Mouse (Mus musculus): ENCODE measurements around the gene Btbd10.

Gene Btbd10

DNA sequence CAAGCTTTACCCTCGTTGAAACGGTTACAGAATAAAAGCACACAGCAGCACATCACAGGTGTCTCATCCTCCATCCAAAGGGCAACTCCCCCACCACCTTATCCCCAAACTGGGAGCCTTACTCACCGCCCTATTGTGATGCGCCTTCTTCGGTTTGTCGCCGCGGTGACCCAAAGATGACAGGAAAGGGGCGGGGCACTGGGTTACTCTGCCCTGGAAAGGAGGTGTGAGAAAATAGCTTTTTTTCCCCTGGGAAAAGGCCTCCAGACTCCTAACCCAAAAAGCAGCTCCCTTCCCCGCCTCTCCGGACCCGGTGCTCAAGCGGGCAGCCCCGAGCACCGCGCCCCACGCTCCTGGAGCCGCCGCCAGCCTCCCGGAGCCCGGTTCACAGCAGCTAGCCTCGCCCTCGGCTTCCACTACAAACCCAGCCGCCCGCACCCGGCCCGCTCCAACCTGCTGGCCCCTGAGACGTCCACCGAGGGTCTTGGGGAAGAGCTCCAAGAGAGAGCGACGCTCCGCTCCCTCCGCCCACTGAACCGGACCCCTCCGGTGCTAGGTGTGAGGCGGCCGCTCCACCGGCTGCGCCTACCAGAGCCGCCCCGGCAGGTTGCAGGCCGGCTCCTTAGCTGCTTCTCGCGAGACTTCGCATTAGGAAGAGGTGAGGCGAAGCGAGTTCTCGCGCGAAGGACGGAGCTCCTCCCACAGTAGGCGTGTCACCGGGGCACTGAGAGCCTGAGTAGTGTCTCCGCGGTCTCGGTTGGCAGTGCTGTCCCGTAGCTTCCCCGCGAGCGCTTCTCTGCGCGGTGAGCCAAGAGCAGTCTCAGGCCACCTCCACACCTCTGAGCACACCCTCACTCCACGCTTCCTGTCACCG is at the start of gene Btbd10:
Btbd10 (minus strand) TSS at position 647 of the 874 bp plus-strand sequence.
- peak; percentile 98 to 99 for DNase-seq

DNA sequence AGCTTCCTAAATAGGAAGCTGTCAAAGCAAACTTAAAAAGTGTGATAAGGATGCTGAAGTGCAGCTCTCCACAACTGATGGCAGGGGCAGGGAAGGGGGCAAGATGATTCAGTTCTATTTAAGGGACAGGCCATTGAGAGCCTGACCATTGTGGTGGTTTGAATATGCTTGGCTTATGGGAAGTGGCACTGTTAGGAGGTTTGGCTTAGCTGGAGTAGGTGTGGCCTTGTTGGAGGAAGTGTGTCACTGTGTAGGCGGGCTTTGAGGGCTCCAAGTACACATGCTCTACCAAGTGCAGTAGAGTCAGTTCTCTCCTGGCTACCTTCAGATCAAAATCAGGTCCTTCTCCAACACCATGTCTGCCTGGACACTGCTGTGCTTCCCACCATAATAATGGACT is 47.3 kb upstream of the Btbd10 start:
- DNase-seq, result no peak

DNA sequence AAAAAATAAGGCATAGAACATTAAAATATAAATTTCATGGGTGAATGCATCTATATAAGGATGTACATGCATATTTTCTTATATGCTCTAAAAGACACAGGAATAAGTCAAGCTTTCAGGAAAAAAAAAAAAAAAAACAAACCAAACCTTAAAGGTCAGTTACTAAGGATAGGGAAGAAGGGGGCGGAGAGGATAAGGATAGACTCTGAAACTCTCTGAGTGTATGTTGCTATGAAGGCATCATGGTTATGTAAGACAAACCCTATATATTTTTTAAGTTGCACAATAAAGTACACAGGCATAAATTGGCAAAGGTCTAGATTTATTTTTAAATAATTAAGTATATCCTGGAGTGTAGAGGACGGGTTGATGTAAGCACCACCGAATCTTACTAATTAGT is 46.1 kb upstream of the Btbd10 start:
- no peak for DNase-seq

DNA sequence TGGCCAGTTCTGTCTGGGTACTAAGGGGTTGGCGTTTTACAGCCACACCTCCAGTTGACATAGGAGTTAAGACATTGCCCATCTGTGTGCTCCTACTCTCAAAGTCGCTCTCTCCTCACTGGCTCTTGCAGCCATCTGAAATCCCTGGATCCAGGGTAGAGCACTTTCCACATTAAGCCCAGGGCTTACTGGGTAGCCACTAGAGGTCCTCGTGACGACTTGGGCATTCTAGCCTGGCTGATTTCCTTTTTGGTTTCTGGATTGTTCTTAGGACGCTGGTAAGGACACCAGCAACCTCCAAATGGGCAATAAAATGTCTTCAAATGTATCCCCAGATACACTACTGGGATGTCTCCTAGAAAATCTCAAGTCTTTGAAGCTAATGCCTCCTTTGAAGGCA is 39.5 kb upstream of the Btbd10 start:
- DNase-seq, result no peak

GRCm38 (mm10) chr7:113398083-113398482 is 28.9 kb upstream of the Btbd10 start:
- no peak for DNase-seq

GRCm38 (mm10) chr7:113396661-113397060 is 27.5 kb upstream of the Btbd10 start:
- DNase-seq, result no peak

- no peak for DNase-seq
Observed at GRCm38 (mm10) chr7:113391619-113392018, 22.4 kb upstream of the Btbd10 start.

- DNase-seq, result no peak
Observed at GRCm38 (mm10) chr7:113388470-113388869, 19.3 kb upstream of the Btbd10 start, which contains the start of gene Pth. TSS of gene Pth (minus strand) at chr7:113388570.

- peak; percentile 89 to 91 for DNase-seq
Observed at GRCm38 (mm10) chr7:113377875-113378658, 8.9 kb upstream of the Btbd10 start.

- DNase-seq, result no peak
Observed at GRCm38 (mm10) chr7:113372682-113373081, 3.5 kb upstream of the Btbd10 start.

DNA sequence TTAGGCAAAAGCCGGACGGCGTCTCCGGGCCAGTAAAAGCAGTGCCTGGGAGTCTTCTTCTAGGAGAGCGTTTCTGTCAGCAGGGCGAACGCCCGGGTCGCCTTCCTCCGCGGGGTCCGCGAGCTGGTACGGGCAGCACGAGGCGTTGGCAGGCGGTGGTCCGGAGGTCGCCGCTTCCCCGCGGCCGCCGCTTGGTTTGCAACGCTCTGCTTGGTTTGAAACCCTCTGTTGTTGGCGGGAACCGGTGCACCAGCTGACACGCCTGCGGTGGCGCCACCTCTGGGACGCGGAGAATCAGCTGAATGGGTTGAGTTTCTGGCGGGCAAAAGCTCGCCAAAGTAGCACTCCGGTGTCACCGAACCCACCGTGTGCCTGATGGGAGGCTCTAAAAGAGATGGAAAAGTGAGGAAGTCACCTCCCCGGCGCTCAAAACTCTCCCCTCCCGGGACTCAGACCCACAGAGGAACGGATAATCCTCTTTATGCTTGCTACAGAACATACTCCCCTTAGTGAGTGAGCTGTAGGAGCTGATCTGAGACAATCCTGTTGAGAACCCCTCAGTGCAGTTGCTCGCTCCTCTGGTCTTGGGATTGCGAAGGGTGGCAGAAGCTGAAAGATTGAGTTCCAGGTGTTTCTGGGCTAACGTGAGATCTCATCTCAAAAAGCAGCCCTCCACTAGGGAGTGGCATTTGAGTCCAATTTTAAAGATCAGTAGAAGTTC is 588 bp upstream of the Btbd10 start:
- peak; percentile 79 to 81 for DNase-seq

DNA sequence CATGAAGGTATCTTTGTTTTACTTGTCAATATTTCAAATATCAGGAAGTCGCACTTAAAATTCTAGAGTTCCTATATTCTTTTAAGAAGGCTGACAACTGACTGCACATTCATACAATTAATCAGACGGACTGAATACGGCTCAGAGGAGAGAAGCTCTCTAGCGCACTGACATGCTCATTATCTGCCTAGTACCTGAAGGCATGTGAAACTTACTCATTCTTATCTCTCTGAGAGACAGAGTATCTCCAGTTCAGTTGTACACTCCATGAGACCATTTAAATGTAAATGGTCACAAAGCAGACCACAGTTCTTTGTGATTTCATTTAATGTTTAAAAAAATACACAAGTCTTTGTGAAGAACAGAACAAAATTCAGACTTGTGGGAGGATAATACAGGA is 1.8 kb downstream of the Btbd10 start:
- DNase-seq, result no peak

GRCm38 (mm10) chr7:113349089-113349488 is 20.1 kb downstream of the Btbd10 start:
- DNase-seq, result no peak

DNA sequence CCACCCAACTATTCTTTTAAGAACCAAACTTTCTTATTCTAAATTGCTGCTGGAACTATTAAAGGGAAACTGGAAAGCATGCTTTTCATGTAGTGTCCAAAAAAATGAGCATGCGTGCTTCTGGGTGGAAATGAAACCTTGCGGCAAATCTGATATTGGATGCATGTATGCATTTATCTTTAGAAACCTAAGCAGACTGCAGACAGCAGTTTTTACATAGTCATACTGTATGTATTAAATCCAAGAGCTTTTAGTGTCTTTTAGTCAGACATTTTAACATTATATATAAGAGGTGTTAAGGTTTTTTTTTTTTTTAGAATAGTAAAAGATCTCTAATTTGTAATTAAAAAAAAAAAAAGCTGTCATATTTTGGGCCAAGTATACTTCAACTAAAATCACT is 21.5 kb downstream of the Btbd10 start:
- DNase-seq, result no peak

GRCm38 (mm10) chr7:113347271-113347670 is 21.9 kb downstream of the Btbd10 start:
- peak; percentile 88 to 92 for DNase-seq

GRCm38 (mm10) chr7:113335250-113335649 is 33.9 kb downstream of the Btbd10 start:
- no peak for DNase-seq

GRCm38 (mm10) chr7:113334036-113334435 is 35.2 kb downstream of the Btbd10 start:
- DNase-seq, result no peak

DNA sequence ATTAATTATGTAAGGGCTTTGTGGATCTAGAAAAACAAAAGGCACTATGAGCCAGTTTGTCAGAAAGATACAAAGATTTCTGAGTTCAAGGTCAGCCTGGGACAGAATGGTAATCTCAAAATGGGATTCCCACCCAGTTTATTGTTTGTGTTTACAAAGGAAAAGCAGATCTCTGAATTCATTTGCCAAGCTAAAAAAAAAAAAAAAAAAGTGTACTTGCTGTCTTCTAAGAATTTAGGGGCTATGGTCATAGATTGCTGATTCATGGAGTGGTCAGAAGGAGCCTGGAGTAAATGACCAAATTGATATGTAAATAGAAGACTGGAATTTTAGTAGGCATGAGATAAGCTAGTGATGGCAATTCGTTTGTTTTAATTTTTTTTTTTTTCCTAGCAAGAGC is 49.1 kb downstream of the Btbd10 start:
- no peak for DNase-seq

GRCm38 (mm10) chr7:113311784-113312183 is 57.4 kb downstream of the Btbd10 start:
- DNase-seq, result peak; percentile 83 to 86

DNA sequence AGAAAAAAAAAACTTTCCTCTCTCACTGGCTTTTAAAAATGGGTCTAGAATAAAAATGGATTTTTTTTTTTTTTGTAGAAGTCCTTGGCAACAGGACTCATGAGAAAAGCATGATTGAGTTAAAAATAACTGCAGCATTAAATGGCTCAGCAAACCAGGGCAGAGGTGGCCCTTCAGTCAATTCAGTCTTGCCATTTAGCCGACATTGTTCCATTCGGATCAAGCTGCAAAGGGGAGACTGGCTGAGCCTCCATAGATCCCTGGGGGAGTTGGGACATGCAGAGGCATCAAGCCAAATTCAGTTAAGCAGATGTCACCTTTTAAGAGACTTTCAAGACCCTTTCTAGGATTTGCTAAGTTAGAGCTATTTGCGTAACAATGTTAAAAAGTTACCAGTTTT is 59.1 kb downstream of the Btbd10 start:
- DNase-seq, result no peak

DNA sequence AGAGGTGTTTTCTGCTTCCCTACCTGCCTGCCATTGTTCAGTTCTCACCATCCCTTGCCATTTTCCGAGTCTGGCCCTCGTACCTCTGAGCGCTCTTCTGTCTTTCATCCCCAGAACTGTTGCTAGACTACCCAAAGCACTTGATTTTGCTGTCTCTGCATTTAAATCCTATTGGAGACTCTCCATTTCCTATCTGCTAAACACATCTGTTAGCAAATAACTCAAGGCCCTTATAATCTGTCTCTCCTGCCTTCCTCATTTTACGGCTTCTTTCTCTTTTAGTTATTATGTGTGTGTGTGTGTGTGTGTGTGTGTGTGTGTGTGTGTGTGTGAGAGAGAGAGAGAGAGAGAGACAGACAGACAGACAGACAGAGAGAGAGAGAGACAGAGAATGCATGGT is 71.4 kb downstream of the Btbd10 start:
- DNase-seq, result no peak

DNA sequence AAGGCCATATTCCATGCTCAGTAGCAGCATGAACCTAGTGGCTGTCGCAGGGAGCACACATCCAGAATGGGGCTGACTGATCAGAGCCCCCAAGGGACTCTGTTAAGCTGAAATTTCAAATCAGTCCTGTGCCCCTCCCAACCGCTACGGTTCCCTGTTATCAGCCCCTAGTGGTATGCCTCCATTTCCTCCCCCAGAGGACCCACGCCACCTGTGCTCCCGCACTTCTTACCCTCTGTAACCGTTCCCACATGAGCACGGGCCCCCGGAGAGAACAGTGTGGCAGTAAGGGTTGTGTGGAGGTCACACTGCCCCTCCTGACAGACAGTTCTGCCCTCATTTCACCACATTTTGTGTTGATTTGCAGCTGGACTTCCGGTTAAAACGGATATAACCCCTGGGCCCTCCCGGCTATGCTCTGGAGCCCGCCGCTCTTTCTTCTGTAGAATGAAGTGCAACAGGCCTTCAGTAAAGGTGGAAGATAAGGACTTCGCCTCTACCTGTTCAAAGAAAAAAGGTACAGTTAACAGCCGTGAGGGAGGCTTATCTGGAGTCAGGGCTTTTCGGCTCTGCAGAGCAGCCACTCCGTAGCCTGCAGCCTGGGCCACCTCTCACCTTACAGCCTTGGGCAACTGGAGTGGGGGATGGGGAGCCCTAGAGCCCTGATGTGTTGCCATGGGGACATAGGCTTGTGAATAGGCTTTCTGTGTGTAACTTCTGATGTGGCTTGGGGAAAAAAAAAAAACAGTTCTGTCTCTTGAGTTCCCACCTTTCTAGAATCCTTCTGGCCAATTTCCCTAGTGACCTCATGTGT is 73.9 kb downstream of the Btbd10 start:
- no peak for DNase-seq
